Mouse (Mus musculus) frontal cortex, adult 2 months (tissue): ENCODE measurements at regions not wholly inside any gene's neighbourhood (a gene's known extent, or its start where the extent isn't known, plus 50 kb on each side); places are given as distances from the start of the nearest gene placed in this dataset.

Experiments used
- DNase-seq, 2 experiments: peaks; one replicate each; pipeline ENCODE4 v3.0.0; 2022; ENCODE audit warnings: low spot score in 1 of 2; ENCODE audit errors: extremely low spot score in 1 of 2

GRCm38 (mm10) chr6:93272206-93272605 lies 328.9 kb upstream of the Adamts9 start:
- no peak for DNase-seq

GRCm38 (mm10) chr6:93266826-93267225 lies 323.5 kb upstream of the Adamts9 start:
- DNase-seq: peak in 1 of 2 experiments; percentile 40

- DNase-seq: no peak
Measured at GRCm38 (mm10) chr6:93265164-93265563, 321.9 kb upstream of the Adamts9 start.

DNA sequence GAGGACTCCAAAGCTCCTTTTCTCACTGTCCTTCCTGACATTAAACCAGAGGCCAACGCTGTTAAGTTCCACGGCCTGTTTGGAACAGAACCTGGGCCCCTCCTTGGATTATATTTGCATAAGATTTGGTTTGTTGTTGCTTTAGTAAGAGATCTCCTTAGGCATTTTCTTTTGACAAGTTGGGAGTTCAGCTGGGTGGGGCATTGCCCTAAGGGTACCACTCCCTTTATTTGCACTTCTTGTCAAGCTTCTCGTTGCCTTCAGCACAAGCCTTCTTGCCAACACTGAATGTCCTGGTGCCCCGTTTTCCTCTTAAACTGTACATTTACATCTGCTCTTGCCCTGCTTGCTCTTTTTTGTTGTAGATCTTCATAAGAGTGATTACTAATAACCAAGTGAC lies 317.5 kb upstream of the Adamts9 start:
- DNase-seq: no peak

- no peak for DNase-seq
Measured at GRCm38 (mm10) chr6:93257130-93257841, 314.0 kb upstream of the Adamts9 start.

- DNase-seq: no peak
Measured at GRCm38 (mm10) chr6:93253746-93254145, 310.5 kb upstream of the Adamts9 start.

DNA sequence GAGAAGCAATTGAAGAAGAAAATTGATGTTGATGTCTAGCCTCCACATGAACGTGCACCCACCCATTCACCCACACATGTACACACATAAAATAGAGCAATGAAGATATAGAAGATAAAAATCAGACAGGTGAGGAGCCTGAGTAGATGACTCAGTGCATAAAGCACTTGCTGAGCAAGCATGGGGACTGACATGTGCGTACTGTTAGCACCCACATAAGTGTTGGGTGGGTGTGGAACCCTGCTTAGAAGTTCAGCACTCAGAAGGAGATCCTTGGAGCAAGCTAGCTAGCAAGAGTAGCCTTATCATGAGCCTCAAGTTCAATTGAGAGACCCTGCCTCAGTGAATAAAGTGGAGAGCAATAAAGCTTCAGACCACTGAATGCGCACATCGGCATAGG lies 305.7 kb upstream of the Adamts9 start:
- DNase-seq: peak in 1 of 2 experiments; percentile 25

GRCm38 (mm10) chr6:93246498-93247242 lies 303.4 kb upstream of the Adamts9 start:
- DNase-seq: peak in 1 of 2 experiments; percentile 30

DNA sequence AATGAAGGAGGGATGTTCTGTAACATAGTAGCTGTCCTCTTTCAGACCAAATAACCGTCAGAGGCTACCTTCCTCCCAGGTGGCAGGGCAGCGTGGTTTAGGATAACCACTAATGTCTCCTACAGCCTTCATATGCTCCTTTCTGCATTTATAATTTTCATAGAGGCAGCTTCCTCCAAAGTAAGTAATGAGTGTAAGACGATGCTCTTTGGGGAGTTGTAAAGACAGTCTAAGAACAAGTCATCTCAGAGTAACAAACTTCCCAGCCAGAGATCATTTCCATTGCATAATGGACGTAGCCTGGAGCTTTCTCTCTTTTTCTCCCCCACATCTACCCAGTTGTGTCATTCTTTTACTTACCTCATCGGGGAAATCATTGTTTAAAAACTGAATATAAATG lies 292.3 kb upstream of the Adamts9 start:
- DNase-seq: no peak

GRCm38 (mm10) chr6:93232636-93233035 lies 289.3 kb upstream of the Adamts9 start:
- no peak for DNase-seq

DNA sequence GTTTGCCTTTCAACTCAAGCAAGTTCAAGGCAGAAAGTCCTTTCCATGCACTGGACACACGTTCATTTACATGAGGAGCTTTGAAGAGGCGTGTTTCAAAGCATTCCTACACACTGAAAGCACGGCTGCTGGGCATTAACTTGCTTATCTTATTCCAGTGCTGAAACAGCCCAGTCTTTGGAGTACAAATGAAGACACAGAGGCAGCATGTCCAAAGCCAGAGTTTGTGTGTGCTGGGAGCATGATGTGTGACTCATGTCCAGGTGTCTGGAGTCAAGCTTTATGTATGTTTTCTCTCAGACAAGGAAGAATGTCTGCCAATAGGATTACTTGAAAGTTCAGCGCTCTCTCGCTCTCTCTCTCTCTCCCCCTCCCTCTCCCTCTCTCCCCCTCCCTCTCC lies 287.2 kb upstream of the Adamts9 start:
- DNase-seq: no peak

- DNase-seq: no peak
Measured at GRCm38 (mm10) chr6:93229320-93229719, 286.0 kb upstream of the Adamts9 start.

GRCm38 (mm10) chr6:93223610-93224550 lies 280.6 kb upstream of the Adamts9 start:
- no peak for DNase-seq

DNA sequence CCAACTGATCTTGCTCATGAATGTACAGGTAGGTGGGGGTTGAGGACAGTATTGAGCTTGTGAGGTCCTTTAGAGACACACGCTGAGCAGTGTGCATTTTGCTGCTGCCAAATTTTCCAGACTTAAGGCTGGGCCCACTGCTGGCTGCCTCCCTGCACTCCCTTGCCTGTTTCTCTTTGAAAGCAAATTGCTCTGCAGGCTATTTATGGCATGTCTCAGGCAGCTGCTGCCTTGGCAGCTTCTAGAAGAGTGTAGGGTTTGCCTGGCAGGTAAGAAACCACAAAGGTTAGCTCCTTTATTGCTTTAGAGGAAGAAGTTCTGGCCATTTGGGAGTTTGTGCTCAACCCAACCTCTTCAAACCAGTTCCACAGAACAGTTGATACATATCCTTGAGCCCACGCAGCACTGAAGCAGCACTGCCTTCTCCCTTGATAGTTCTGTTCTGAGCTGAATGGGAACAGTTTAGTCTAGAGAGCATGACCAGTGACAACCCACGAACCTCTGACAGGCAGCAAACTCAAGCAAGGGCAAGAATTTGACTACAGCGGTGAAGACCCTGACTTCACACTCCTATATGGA lies 274.8 kb upstream of the Adamts9 start:
- peak; percentile 9 to 52 for DNase-seq

DNA sequence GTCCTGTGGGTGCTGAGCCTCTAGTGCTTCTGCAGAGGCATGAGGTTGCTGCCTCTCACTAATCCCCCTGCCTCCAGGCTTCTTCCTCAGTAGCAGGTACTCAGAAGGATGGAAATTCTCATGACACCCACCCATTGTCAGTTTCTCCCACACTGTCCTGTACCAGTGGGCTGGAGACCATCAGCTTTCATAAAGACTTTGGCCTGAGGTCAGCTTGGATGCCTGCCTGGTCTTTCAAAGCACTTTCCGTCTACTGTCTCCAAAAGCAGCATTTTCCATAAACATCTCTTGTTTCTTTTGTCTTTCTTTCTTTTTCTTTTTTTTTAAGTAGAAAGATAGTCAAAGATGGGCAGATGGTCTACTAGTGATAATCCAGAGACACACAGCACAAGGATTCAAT lies 257.6 kb upstream of the Adamts9 start:
- DNase-seq: no peak

DNA sequence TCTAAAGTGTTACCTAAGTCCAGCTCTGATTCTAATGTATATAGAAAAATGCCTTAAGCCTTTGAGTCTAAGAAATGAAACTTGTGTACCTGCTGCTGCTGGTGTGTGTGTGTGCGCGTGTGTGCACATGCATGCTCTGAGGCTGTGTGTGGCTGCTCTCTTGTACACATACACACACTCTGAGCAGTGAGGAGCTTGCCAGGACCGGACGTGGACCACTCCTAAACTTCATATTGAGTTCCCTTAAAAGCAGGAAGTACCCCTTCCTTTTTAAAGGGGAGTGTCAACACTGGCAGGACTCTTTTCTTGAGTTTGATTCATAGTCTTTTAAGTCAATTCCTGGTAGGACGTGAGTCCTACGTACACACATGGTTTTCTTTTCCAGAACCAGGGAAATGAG lies 251.4 kb upstream of the Adamts9 start:
- DNase-seq: no peak

DNA sequence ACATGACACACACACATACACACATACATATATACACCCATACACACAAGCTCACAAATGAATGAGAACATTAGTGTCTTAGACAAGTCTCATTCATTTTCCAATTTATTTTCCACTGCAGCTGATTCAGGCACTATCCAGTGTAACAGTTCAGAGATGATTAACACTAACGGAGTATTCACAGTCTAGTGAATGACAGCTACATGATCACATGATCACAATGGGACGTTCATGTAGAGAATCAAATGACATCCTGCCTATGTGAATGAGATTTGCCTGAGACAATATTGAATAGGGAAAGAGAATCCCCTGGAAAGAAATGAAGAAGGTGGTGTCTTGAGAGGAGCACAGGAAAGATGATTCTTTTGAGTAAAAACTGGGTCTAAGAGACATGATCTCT lies 249.7 kb upstream of the Adamts9 start:
- DNase-seq: no peak

DNA sequence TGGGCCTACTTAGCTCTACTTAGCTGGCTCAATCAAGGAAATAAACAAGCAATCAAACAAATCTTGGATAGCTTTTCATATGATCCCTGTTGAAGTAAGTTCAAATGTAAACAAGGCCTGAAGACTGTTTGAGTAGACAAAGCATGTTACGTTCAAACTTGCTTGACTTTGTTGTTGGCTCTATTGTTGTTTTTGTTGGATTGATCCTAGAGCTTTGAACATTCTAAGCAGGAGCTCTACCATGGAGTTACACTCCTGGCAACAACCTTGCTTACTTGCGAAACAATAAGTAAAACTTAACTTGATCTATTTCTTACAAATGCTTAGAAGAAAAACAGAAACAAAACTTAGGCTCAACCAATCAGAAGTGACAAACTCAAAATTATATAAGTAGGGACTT lies 247.7 kb upstream of the Adamts9 start:
- no peak for DNase-seq

DNA sequence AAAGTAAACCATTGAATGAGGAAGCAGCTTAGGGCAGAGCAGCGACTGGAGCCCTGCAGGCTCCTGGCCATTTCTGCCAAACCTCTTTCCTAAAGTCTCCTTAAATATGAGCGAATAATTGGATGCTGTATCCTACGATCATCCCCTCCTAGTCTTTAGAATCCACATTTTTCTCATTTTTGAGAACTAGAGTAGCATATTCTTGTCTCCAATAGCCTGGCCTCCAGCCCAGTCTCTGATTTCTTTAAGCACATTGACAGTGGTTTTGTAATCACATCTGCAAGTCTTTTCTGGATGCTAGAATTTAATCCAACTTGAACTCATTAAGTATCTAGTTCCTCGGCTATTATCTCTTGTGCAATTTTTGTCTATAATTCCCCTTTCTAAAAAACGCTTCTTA lies 225.2 kb upstream of the Adamts9 start:
- DNase-seq: peak in 1 of 2 experiments; percentile 15

GRCm38 (mm10) chr6:93167281-93167680 lies 224.0 kb upstream of the Adamts9 start:
- DNase-seq: no peak

GRCm38 (mm10) chr6:93165942-93166341 lies 222.7 kb upstream of the Adamts9 start:
- no peak for DNase-seq
